Mouse (Mus musculus) forebrain, embryonic 15.5 days (tissue): Measurements from ENCODE around the gene Prr5. TPM values are rescaled to one million over a fixed set of nuclear protein-coding genes. Genes with fewer than 3 reads are reported as not detected.
A peak's percentile ranks its signal among the peaks of the same experiment; 100 is the strongest.

Experiments
- ATAC-seq: fragments of 200-750 bp; cut with Nextera tagmentation; replicated peaks from 2 replicates; pipeline ENCODE4 v1.8.0; 2017; ENCODE audit warnings: mild to moderate bottlenecking, moderate TSS enrichment, moderate library complexity
- H3K27ac ChIP-seq: fragments of 300-500 bp; sonication (generic); replicated peaks from 2 replicates; pipeline ENCODE4 v1.5.1; 2015; ENCODE audit warnings: mild to moderate bottlenecking, inconsistent platforms
- H3K27me3 ChIP-seq: fragments of 300-500 bp; sonication (generic); 2 replicates; pipeline ENCODE4 v1.6.1; 2015; ENCODE audit warnings: inconsistent platforms
- H3K36me3 ChIP-seq: fragments of 300-500 bp; sonication (generic); 2 replicates; pipeline ENCODE4 v1.6.1; 2015; ENCODE audit warnings: mild to moderate bottlenecking, inconsistent platforms
- H3K4me1 ChIP-seq: fragments of 300-500 bp; sonication (generic); 2 replicates; pipeline ENCODE4 v1.6.1; 2015; ENCODE audit warnings: inconsistent platforms
- H3K4me2 ChIP-seq: fragments of 300-500 bp; sonication (generic); replicated peaks from 2 replicates; pipeline ENCODE4 v1.6.1; 2015; ENCODE audit warnings: mild to moderate bottlenecking, inconsistent platforms
- H3K4me3 ChIP-seq: fragments of 300-500 bp; sonication (generic); 2 replicates; pipeline ENCODE4 v1.5.1; 2015; ENCODE audit warnings: mild to moderate bottlenecking, inconsistent platforms
- H3K9ac ChIP-seq: fragments of 300-500 bp; sonication (generic); replicated peaks from 2 replicates; pipeline ENCODE4 v1.6.1; 2015; ENCODE audit warnings: mild to moderate bottlenecking, inconsistent platforms
- H3K9me3 ChIP-seq: fragments of 300-500 bp; sonication (generic); 2 replicates; pipeline ENCODE4 v1.6.1; 2016; ENCODE audit warnings: inconsistent platforms
- WGBS: fragments of 180-500 bp; shearing (Covaris S2); methylation state at CpG from one replicate; pipeline ENCODE4 v1.1.7; 2015; ENCODE audit warnings: mixed read lengths; 5-methylcytosine and 5-hydroxymethylcytosine counted together
- polyA plus RNA-seq: library from polyadenylated mRNA; unstranded; fragments of >200 nt; fragmentation: Nextera tagmentation; extraction: Ambion mirVana; gene quantifications from 2 replicates; pipeline ENCODE4 v1.2.1, GENCODE M21; 2015

Prr5 gene
- polyA plus RNA-seq, 1 experiment from 2014 or later, result 11.5 TPM

DNA sequence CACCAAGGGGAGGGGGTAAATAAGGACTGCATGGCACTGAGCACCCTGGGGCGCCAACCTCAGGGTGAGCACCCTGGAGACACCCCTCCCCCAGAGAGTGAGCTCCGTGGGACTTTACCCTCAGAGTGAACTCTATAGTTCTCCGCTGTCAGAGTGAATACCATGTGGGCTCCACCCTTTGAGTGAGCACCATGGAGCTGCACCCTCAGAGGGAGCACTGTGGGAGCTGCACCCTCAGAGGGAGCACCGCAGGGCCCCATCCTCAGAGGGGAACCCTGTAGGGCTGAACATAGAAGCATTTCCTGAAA, 2.8 kb downstream of the Prr5 start:
- no peaks in the 10 kb centered on the region for H3K27me3 ChIP-seq
- no peak for ATAC-seq
- no peaks in the 10 kb centered on the region for H3K9me3 ChIP-seq
- H3K4me2 ChIP-seq, result no peak overlapping the region
- WGBS, result 77% methylated on average over 4 of the region's 4 CpGs
- H3K27ac ChIP-seq, result no peak overlapping the region
- H3K36me3 ChIP-seq, result no peaks in the 10 kb centered on the region
- no peak overlapping the region for H3K9ac ChIP-seq
- peaks cover 13% of the 10 kb centered on the region for H3K4me1 ChIP-seq
- no peak overlapping the region for H3K4me3 ChIP-seq

DNA sequence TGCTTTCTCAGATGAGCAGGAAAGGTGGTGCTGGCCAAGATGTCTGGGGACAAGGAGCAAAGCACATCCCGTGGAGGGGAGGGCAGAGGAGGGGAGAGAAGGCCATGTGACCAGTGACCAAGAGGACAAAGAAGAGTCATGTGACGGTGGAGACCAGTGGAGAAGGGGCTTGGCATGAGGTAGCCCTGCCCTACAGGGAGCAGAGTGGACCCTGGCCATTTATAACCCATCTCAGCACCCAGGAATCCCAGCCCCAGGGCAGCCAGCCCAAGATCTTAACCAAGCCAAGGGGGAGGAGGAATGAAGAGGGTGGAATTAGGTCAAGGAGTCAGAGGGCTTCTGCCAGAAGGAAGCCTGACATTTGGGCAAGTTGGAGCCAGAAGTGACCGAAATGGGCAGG, 3.2 kb downstream of the Prr5 start:
- no peak for ATAC-seq
- Histone ChIP-seq H3K9ac (no peak overlapping the region), H3K4me1 (peaks cover 13% of the 10 kb centered on the region), H3K9me3 (no peaks in the 10 kb centered on the region), H3K36me3 (no peaks in the 10 kb centered on the region), H3K27ac (no peak overlapping the region), H3K4me3 (no peak overlapping the region), H3K27me3 (no peaks in the 10 kb centered on the region), H3K4me2 (no peak overlapping the region)
- 72% methylated on average over 3 of the region's 3 CpGs for WGBS

GRCm38 (mm10) chr15:84674329-84675067, 5.1 kb downstream of the Prr5 start:
- no peaks in the 10 kb centered on the region for H3K9me3 ChIP-seq

GRCm38 (mm10) chr15:84675317-84675716, 5.9 kb downstream of the Prr5 start:
- no peak overlapping the region for H3K4me3 ChIP-seq
- H3K36me3 ChIP-seq, result no peaks in the 10 kb centered on the region
- WGBS, result 72% methylated on average over 8 of the region's 8 CpGs
- H3K9ac ChIP-seq, result no peak overlapping the region
- H3K27ac ChIP-seq, result no peak overlapping the region
- peaks cover under 1% of the 10 kb centered on the region for H3K4me1 ChIP-seq
- no peak overlapping the region for H3K4me2 ChIP-seq
- H3K27me3 ChIP-seq, result peaks cover 7% of the 10 kb centered on the region; the same call in 1 of the 2 replicates
- ATAC-seq, result no peak
- H3K9me3 ChIP-seq, result no peaks in the 10 kb centered on the region

More at GRCm38 (mm10) chr15:84674329-84675067, 5.1 kb downstream of the Prr5 start:
- no peak overlapping the region for H3K4me3 ChIP-seq
- no peak overlapping the region for H3K27ac ChIP-seq
- H3K27me3 ChIP-seq, result no peaks in the 10 kb centered on the region
- H3K4me1 ChIP-seq, result peaks cover 9% of the 10 kb centered on the region
- WGBS, result 82% methylated on average over 11 of the region's 11 CpGs
- no peaks in the 10 kb centered on the region for H3K36me3 ChIP-seq
- H3K9ac ChIP-seq, result no peak overlapping the region
- no peak for ATAC-seq
- no peak overlapping the region for H3K4me2 ChIP-seq

DNA sequence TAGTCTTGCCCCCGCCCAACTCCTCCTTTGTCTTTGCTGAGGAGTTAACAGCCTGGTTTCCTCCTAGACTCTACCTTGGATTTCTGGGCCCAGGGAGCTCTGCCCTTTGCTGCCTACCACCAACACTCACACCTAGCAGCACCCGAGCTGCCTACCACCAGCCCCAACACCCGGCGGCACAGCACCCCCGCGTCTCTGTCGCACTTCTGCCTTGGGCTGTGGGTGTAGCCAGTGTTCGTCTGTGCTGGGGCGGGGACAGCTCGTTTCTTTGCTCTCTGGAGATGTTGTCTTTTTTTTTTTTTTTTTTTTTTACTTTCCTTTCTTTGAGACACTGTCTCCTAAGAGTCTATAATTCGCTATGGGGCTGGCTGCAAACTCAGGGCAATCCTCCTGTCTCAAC, 8.5 kb downstream of the Prr5 start:
- Histone ChIP-seq H3K36me3 (no peaks in the 10 kb centered on the region), H3K4me3 (no peak overlapping the region), H3K27me3 (peaks cover 13% of the 10 kb centered on the region), H3K4me2 (no peak overlapping the region), H3K27ac (no peak overlapping the region), H3K4me1 (peaks cover 15% of the 10 kb centered on the region), H3K9me3 (no peaks in the 10 kb centered on the region), H3K9ac (no peak overlapping the region)
- no peak for ATAC-seq
- WGBS, result 75% methylated on average over 11 of the region's 11 CpGs

DNA sequence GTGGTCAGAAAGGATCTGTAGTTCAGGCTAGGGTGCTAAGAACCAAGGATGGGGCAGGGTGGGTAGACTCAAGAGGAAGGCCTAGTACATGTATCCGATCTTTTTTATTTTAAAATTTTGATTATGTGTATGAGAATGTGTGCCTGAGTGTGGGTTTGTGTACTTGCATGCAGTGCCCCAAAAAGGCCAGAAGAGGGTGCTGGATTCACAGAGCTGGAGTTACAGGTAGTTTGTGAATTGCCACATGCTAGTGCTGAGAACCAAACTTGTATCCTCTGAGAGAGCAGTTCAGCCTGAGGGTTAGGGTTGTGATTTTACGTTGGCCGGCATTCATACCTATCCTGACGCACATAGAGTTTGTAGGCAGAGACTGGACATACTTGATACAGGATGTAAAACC, 9.7 kb downstream of the Prr5 start:
- Histone ChIP-seq H3K4me1 (peaks cover 15% of the 10 kb centered on the region), H3K4me3 (no peak overlapping the region), H3K9me3 (no peaks in the 10 kb centered on the region), H3K4me2 (no peak overlapping the region), H3K9ac (no peak overlapping the region), H3K27me3 (peaks cover 13% of the 10 kb centered on the region), H3K36me3 (no peaks in the 10 kb centered on the region), H3K27ac (no peak overlapping the region)
- WGBS, result 96% methylated on average over 4 of the region's 4 CpGs
- ATAC-seq, result no peak

DNA sequence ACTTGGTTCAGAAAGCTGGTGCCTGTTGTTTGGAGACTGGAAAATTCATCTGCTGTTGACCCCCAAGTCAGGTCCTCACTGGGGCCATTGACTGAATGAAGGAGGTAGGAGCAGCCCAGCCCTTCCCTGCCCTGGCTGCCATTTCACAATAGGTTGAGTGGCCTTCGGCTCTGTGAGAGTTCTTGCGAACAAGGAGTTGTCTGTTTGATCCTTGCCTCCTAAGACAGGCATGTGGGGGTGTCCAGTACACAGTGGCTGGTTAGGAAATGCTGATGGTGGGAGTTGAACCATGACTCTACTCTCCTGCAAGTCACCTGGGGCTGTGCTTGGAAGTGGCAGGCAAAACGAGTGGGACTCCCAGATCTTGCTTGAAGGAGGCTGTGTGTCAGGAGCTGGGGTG, 10.4 kb downstream of the Prr5 start:
- WGBS, result 73% methylated on average over 3 of the region's 3 CpGs
- H3K4me3 ChIP-seq, result no peak overlapping the region
- no peak for ATAC-seq
- peaks cover 13% of the 10 kb centered on the region for H3K27me3 ChIP-seq
- no peak overlapping the region for H3K27ac ChIP-seq
- peaks cover 15% of the 10 kb centered on the region for H3K4me1 ChIP-seq
- no peak overlapping the region for H3K4me2 ChIP-seq
- H3K9ac ChIP-seq, result no peak overlapping the region
- H3K36me3 ChIP-seq, result no peaks in the 10 kb centered on the region
- no peaks in the 10 kb centered on the region for H3K9me3 ChIP-seq

- H3K4me1 ChIP-seq, result peaks cover 15% of the 10 kb centered on the region
- peak overlapping the region; percentile 43 for H3K4me3 ChIP-seq
- peak overlapping the region; percentile 39 for H3K9ac ChIP-seq
- H3K9me3 ChIP-seq, result no peaks in the 10 kb centered on the region
- under 1% methylated on average over 77 of the region's 77 CpGs for WGBS
- H3K36me3 ChIP-seq, result no peaks in the 10 kb centered on the region
- H3K27ac ChIP-seq, result no peak overlapping the region
- peak overlapping the region; percentile 85 for H3K4me2 ChIP-seq
- peaks cover 13% of the 10 kb centered on the region for H3K27me3 ChIP-seq
- peak; percentile 62 for ATAC-seq
Measured at GRCm38 (mm10) chr15:84680545-84681454, 11.4 kb downstream of the Prr5 start.

- ATAC-seq, result no peak
- peaks cover 15% of the 10 kb centered on the region for H3K4me1 ChIP-seq
- peaks cover 13% of the 10 kb centered on the region for H3K27me3 ChIP-seq
- H3K4me2 ChIP-seq, result peak overlapping the region; percentile 85
- H3K27ac ChIP-seq, result no peak overlapping the region
- H3K9ac ChIP-seq, result peak overlapping the region; percentile 39
- H3K9me3 ChIP-seq, result no peaks in the 10 kb centered on the region
- 2% methylated on average over 25 of the region's 31 CpGs for WGBS
- H3K36me3 ChIP-seq, result no peaks in the 10 kb centered on the region
- peak overlapping the region; percentile 43 for H3K4me3 ChIP-seq
Measured at GRCm38 (mm10) chr15:84681455-84682193, 12.2 kb downstream of the Prr5 start.

- Histone ChIP-seq H3K27me3 (peaks cover 13% of the 10 kb centered on the region), H3K4me1 (peaks cover 15% of the 10 kb centered on the region), H3K27ac (no peak overlapping the region), H3K4me3 (no peak overlapping the region), H3K36me3 (no peaks in the 10 kb centered on the region), H3K9ac (no peak overlapping the region), H3K4me2 (no peak overlapping the region), H3K9me3 (no peaks in the 10 kb centered on the region)
- ATAC-seq, result no peak
- 78% methylated on average over 3 of the region's 3 CpGs for WGBS
Measured at GRCm38 (mm10) chr15:84682206-84682605, 12.8 kb downstream of the Prr5 start.

DNA sequence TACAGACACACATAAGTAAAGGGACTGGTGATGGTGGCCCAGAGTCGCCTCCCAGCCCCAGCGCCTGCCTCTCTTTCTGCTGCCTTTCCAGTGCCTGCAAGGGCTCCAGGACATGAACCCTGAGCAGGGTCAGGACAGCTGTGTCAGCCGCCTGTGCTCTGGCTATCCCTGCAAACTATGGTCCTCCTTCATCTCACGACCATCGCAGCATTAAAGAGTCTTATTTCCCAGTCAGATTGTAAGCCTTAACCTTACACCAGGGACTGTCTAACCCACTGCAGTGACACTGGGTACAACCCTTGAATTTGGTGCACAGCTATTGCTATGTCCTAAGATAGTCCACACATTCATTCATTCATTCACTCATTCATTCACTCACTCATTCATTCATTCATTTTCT, 13.4 kb downstream of the Prr5 start:
- no peak for ATAC-seq
- H3K4me3 ChIP-seq, result no peak overlapping the region
- H3K9ac ChIP-seq, result no peak overlapping the region
- peaks cover 13% of the 10 kb centered on the region for H3K27me3 ChIP-seq
- peaks cover 15% of the 10 kb centered on the region for H3K4me1 ChIP-seq
- H3K27ac ChIP-seq, result no peak overlapping the region
- H3K36me3 ChIP-seq, result no peaks in the 10 kb centered on the region
- WGBS, result 75% methylated on average over 5 of the region's 5 CpGs
- H3K9me3 ChIP-seq, result no peaks in the 10 kb centered on the region
- H3K4me2 ChIP-seq, result no peak overlapping the region

GRCm38 (mm10) chr15:84684520-84684919, 15.1 kb downstream of the Prr5 start:
- no peak overlapping the region for H3K27ac ChIP-seq

More at GRCm38 (mm10) chr15:84684520-84684919, 15.1 kb downstream of the Prr5 start:
- WGBS, result 68% methylated on average over 5 of the region's 5 CpGs
- Histone ChIP-seq H3K9me3 (no peaks in the 10 kb centered on the region), H3K4me3 (no peak overlapping the region), H3K27me3 (peaks cover 13% of the 10 kb centered on the region), H3K4me1 (peaks cover 15% of the 10 kb centered on the region), H3K9ac (no peak overlapping the region), H3K36me3 (no peaks in the 10 kb centered on the region), H3K4me2 (no peak overlapping the region)
- ATAC-seq, result no peak
